Mouse (Mus musculus): ENCODE measurements at regions not wholly inside any gene's neighbourhood (a gene's known extent, or its start where the extent isn't known, plus 50 kb on each side); places are given as distances from the start of the nearest gene placed in this dataset.
"Not testable (repeated sequence)": the region's sequence is repeated elsewhere in the genome, so short reads cannot be mapped to it uniquely, and the experiment has no call there.

DNA sequence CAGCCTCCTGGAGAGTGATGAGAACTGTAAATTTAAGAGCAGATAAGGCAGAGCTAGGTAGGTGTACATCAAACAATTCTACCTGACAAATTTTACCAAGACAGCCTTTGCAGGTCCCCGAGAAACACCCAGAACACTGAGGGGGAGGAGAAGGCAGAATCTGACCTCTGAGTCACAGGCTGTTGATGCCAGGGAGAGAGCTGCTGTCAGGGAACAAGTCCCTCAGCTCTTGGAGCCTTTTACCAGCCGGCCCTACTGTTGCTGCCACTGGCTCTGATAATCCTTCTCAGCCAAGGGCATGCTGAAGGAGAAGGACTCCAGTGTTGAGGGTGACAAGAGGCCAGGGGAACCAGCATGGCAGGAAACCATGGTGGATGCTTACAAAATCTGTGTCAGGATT is 271.7 kb upstream of the Ube2e3 start:
- Histone ChIP-seq H3K4me1 (no peaks in the 10 kb centered on the region), H3K36me3 (no peaks in the 10 kb centered on the region), H3K4me3 (replicated peaks) (no peak overlapping the region), H3K27me3 (no peaks in the 10 kb centered on the region), H3K9me3 (replicated peaks) (no peaks in the 10 kb centered on the region), H3K27ac (no peak overlapping the region), H3K4me2 (no peak overlapping the region), H3K9ac (no peak overlapping the region)
- 54% methylated on average over 2 of the region's 2 CpGs for WGBS
- no peak for ATAC-seq (replicated peaks; ENCODE audit: low FRiP score)

DNA sequence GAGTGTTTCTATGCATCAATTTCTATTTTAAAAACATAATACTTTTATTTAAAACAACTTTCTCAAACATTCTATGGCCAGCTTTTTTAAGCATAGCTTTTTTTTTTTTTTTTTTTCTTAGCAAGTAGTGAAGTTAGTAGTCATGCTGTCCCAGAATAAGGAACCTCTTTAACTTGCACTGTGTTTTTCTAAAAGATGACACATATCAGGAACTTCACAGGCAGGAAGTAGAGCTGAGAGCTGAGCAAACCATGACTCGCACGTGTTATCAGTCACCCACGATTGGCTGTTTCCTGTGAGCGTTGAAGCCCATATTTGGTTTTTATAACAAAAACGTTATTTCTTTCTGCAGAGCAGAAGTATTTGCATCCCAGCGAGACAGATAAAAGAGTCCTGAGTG is 287.9 kb upstream of the Ube2e3 start:
- H3K27ac ChIP-seq = no peak overlapping the region
- no peaks in the 10 kb centered on the region for H3K4me1 ChIP-seq
- no peaks in the 10 kb centered on the region for H3K27me3 ChIP-seq
- no peak for ATAC-seq (replicated peaks; ENCODE audit: low FRiP score)
- H3K36me3 ChIP-seq = no peaks in the 10 kb centered on the region
- H3K4me3 ChIP-seq (replicated peaks) = no peak overlapping the region
- no peak overlapping the region for H3K4me2 ChIP-seq
- no peak overlapping the region for H3K9ac ChIP-seq
- no peaks in the 10 kb centered on the region for H3K9me3 ChIP-seq (replicated peaks)
- WGBS = 43% methylated on average over 6 of the region's 6 CpGs

GRCm38 (mm10) chr2:78572492-78572891 is 295.4 kb upstream of the Ube2e3 start:
- H3K4me1 ChIP-seq = no peaks in the 10 kb centered on the region
- H3K27me3 ChIP-seq = no peaks in the 10 kb centered on the region
- no peak overlapping the region for H3K9ac ChIP-seq
- no peak overlapping the region for H3K4me2 ChIP-seq
- no peaks in the 10 kb centered on the region for H3K36me3 ChIP-seq
- 77% methylated on average over 3 of the region's 3 CpGs for WGBS
- H3K9me3 ChIP-seq (replicated peaks) = no peaks in the 10 kb centered on the region
- no peak overlapping the region for H3K4me3 ChIP-seq (replicated peaks)
- ATAC-seq (replicated peaks; ENCODE audit: low FRiP score) = no peak
- no peak overlapping the region for H3K27ac ChIP-seq

GRCm38 (mm10) chr2:78558128-78558527 is 309.8 kb upstream of the Ube2e3 start:
- Histone ChIP-seq H3K4me3 (replicated peaks) (no peak overlapping the region), H3K27ac (no peak overlapping the region), H3K36me3 (no peaks in the 10 kb centered on the region), H3K4me2 (no peak overlapping the region), H3K27me3 (no peaks in the 10 kb centered on the region), H3K9ac (no peak overlapping the region), H3K4me1 (no peaks in the 10 kb centered on the region), H3K9me3 (replicated peaks) (no peaks in the 10 kb centered on the region)
- ATAC-seq (replicated peaks; ENCODE audit: low FRiP score) = no peak
- 45% methylated on average over 1 of the region's 1 CpGs for WGBS

DNA sequence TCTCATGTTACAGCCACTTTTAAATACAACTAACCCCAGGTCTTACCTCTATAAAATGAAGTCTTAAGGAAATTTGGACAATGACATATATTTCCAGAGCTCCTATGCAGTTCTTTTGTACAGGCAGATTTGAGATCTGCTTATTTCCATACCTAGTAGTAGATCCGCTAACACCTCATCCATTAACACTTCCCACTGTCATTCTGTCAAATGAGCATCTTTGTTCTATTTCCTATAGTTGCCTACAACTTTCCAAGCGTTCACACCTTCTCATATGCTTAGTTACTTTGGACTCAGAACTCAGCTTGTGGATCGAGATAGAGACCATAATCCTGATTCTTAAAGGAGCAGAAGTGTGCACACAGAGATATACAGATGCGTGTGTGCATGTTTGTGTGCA is 316.8 kb upstream of the Ube2e3 start:
- ATAC-seq (replicated peaks; ENCODE audit: low FRiP score) = no peak
- Histone ChIP-seq H3K4me3 (replicated peaks) (no peak overlapping the region), H3K4me1 (no peaks in the 10 kb centered on the region), H3K9me3 (replicated peaks) (no peaks in the 10 kb centered on the region), H3K27me3 (no peaks in the 10 kb centered on the region), H3K9ac (no peak overlapping the region), H3K36me3 (no peaks in the 10 kb centered on the region), H3K27ac (no peak overlapping the region), H3K4me2 (no peak overlapping the region)
- WGBS = 88% methylated on average over 4 of the region's 4 CpGs

- no peak overlapping the region for H3K9ac ChIP-seq
- H3K4me1 ChIP-seq = no peaks in the 10 kb centered on the region
- H3K9me3 ChIP-seq (replicated peaks) = no peaks in the 10 kb centered on the region
- no peaks in the 10 kb centered on the region for H3K27me3 ChIP-seq
- WGBS = 80% methylated on average over 4 of the region's 4 CpGs
- no peak overlapping the region for H3K4me3 ChIP-seq (replicated peaks)
- ATAC-seq (replicated peaks; ENCODE audit: low FRiP score) = no peak
- no peak overlapping the region for H3K27ac ChIP-seq
- H3K36me3 ChIP-seq = no peaks in the 10 kb centered on the region
- no peak overlapping the region for H3K4me2 ChIP-seq
Measured at GRCm38 (mm10) chr2:78548683-78549467, 319.0 kb upstream of the Ube2e3 start.

DNA sequence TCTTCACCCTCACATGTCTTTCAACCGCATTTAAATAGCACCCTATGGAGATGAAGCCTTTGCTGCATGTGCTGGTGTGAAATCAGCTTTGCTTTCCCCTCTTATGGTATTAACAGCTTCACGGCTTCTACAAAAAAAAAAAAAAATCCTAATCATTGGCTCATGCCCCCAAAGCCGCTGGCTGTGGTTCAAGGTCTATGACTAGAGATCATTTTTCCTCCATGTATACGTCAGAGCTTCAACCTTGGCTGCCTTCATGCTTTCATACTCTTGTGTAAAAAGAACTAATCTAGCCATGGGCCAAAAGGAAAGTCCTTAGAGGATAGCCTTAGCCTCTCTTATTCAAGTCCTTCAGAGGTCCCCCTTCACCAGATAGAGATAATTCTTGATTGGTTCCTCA is 320.6 kb upstream of the Ube2e3 start:
- no peak for ATAC-seq (replicated peaks; ENCODE audit: low FRiP score)
- 78% methylated on average over 4 of the region's 4 CpGs for WGBS
- Histone ChIP-seq H3K9ac (no peak overlapping the region), H3K4me1 (no peaks in the 10 kb centered on the region), H3K27ac (no peak overlapping the region), H3K36me3 (no peaks in the 10 kb centered on the region), H3K27me3 (no peaks in the 10 kb centered on the region), H3K4me2 (no peak overlapping the region), H3K4me3 (replicated peaks) (no peak overlapping the region), H3K9me3 (replicated peaks) (no peaks in the 10 kb centered on the region)

GRCm38 (mm10) chr2:78540422-78540821 is 327.5 kb upstream of the Ube2e3 start:
- no peak for ATAC-seq (replicated peaks; ENCODE audit: low FRiP score)
- 45% methylated on average over 3 of the region's 3 CpGs for WGBS
- Histone ChIP-seq H3K9ac (no peak overlapping the region), H3K27me3 (no peaks in the 10 kb centered on the region), H3K4me3 (replicated peaks) (no peak overlapping the region), H3K4me1 (0 out of 2 replicates have a peak, but pooled peaks cover 3% of the 10 kb centered on the region), H3K4me2 (no peak overlapping the region), H3K36me3 (no peaks in the 10 kb centered on the region), H3K9me3 (replicated peaks) (no peaks in the 10 kb centered on the region), H3K27ac (no peak overlapping the region)

- H3K9ac ChIP-seq = no peak overlapping the region
- 0 out of 2 replicates have a peak, but pooled peaks cover 3% of the 10 kb centered on the region for H3K4me1 ChIP-seq
- no peaks in the 10 kb centered on the region for H3K27me3 ChIP-seq
- no peaks in the 10 kb centered on the region for H3K9me3 ChIP-seq (replicated peaks)
- no peak overlapping the region for H3K4me2 ChIP-seq
- no peak overlapping the region for H3K27ac ChIP-seq
- no peak for ATAC-seq (replicated peaks; ENCODE audit: low FRiP score)
- 49% methylated on average over 5 of the region's 5 CpGs for WGBS
- H3K36me3 ChIP-seq = no peaks in the 10 kb centered on the region
- no peak overlapping the region for H3K4me3 ChIP-seq (replicated peaks)
Measured at GRCm38 (mm10) chr2:78539592-78540300, 328.2 kb upstream of the Ube2e3 start.

DNA sequence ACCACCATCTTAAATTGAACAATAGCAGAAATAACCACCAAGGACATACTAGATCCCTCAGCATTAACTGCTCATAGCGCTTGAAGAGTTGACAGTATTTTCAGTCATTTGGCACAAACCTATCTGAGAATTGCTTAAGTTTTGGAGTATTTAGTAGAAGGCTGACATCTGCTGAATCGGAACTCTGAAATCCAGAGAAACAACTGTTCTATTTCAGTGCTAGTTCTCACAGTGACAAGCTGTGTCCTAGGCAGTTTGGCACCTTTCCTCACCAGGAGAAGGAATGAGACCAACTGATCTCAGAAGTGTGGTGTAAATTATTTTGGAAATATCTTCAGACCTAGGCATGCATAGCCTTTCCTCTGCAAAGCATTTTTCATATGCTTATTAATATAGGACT is 330.4 kb upstream of the Ube2e3 start:
- no peak overlapping the region for H3K27ac ChIP-seq
- 90% methylated on average over 2 of the region's 2 CpGs for WGBS
- no peaks in the 10 kb centered on the region for H3K36me3 ChIP-seq
- H3K4me2 ChIP-seq = no peak overlapping the region
- H3K4me1 ChIP-seq = 0 out of 2 replicates have a peak, but pooled peaks cover 3% of the 10 kb centered on the region
- no peak overlapping the region for H3K9ac ChIP-seq
- no peaks in the 10 kb centered on the region for H3K9me3 ChIP-seq (replicated peaks)
- no peak for ATAC-seq (replicated peaks; ENCODE audit: low FRiP score)
- H3K4me3 ChIP-seq (replicated peaks) = no peak overlapping the region
- no peaks in the 10 kb centered on the region for H3K27me3 ChIP-seq

- ATAC-seq (replicated peaks; ENCODE audit: low FRiP score); H3K4me1 ChIP-seq; H3K4me2 ChIP-seq; H3K9me3 ChIP-seq (replicated peaks); H3K9ac ChIP-seq; H3K4me3 ChIP-seq (replicated peaks); H3K27ac ChIP-seq; H3K27me3 ChIP-seq; H3K36me3 ChIP-seq: not testable (repeated sequence)
- WGBS = 89% methylated on average over 5 of the region's 5 CpGs
Measured at GRCm38 (mm10) chr2:78533881-78534280, 334.0 kb upstream of the Ube2e3 start.

DNA sequence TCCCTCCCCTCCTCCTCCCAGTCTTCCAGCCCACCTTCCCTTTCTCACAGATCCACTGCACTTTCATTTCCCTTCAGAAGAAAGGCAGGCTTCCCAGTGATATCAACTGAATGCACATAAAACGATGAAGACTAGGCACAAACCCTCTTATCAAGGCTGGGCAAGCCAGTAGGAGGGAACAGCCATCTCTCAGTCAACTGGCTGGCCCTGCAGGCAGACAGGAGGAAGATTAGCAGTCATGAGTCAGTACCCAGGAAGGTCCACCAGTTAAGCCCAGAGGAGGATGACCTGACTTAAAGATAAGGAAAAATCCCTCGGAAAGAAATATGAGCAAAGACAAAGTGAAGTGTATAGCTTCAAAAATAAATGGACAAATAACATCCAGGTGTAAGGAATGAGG is 337.4 kb upstream of the Ube2e3 start:
- no peaks in the 10 kb centered on the region for H3K4me1 ChIP-seq
- H3K27ac ChIP-seq = no peak overlapping the region
- no peaks in the 10 kb centered on the region for H3K27me3 ChIP-seq
- no peaks in the 10 kb centered on the region for H3K36me3 ChIP-seq
- H3K9me3 ChIP-seq (replicated peaks) = no peaks in the 10 kb centered on the region
- no peak for ATAC-seq (replicated peaks; ENCODE audit: low FRiP score)
- 69% methylated on average over 2 of the region's 2 CpGs for WGBS
- H3K9ac ChIP-seq = no peak overlapping the region
- H3K4me2 ChIP-seq = no peak overlapping the region
- no peak overlapping the region for H3K4me3 ChIP-seq (replicated peaks)
